Mouse (Mus musculus) heart, adult 2 months (tissue): Measurements from ENCODE around the gene Camk1d. TPM values are rescaled to one million over a fixed set of nuclear protein-coding genes. Genes with fewer than 3 reads are reported as not detected.

ENCODE experiments used
- DNase-seq, 2 experiments: peaks; one replicate each; pipeline ENCODE4 v3.0.0; 2021
- H3K27ac ChIP-seq: fragments of 200-600 bp; 2 replicates; pipeline ENCODE4 v1.8.1; 2022
- H3K27me3 ChIP-seq: fragments of 200-500 bp; 2 replicates; pipeline ENCODE4 v1.6.1; 2012; ENCODE audit warnings: mild to moderate bottlenecking, low read length, inconsistent platforms, mixed read lengths; ENCODE audit not compliant: control insufficient read depth, insufficient read depth
- H3K36me3 ChIP-seq: fragments of 200-500 bp; 2 replicates; pipeline ENCODE4 v1.6.1; 2012; ENCODE audit warnings: low read length, inconsistent platforms; ENCODE audit not compliant: control insufficient read depth, insufficient read depth
- H3K4me1 ChIP-seq: fragments of 200-500 bp; 2 replicates; pipeline ENCODE4 v1.6.1; 2011; ENCODE audit warnings: low read length; ENCODE audit not compliant: control insufficient read depth, insufficient read depth
- H3K4me3 ChIP-seq: fragments of 200-600 bp; 2 replicates; pipeline ENCODE4 v1.8.1; 2022
- H3K79me2 ChIP-seq: fragments of 200-500 bp; replicated peaks from 2 replicates; pipeline ENCODE4 v1.6.1; 2012; ENCODE audit warnings: mild to moderate bottlenecking, inconsistent platforms, low read length, moderate library complexity, mixed read lengths; ENCODE audit not compliant: control insufficient read depth, insufficient read depth
- H3K9ac ChIP-seq: fragments of 200-500 bp; 2 replicates; pipeline ENCODE4 v1.6.1; 2012; ENCODE audit warnings: low read depth, mild to moderate bottlenecking, control low read depth, inconsistent platforms, low read length, mixed read lengths
- CTCF ChIP-seq: fragments of 200-600 bp; IDR thresholded peaks from 2 replicates; pipeline ENCODE4 v1.8.1; 2022; ENCODE audit warnings: antibody characterized with exemption, mild to moderate bottlenecking, moderate library complexity
- EP300 ChIP-seq: fragments of 200-500 bp; IDR thresholded peaks from 2 replicates; pipeline ENCODE4 v1.6.1; 2011; ENCODE audit warnings: low read depth, low read length, control low read depth; ENCODE audit not compliant: insufficient read depth
- POLR2A ChIP-seq: fragments of 200-500 bp; IDR thresholded peaks from 2 replicates; pipeline ENCODE4 v1.6.1; 2011; ENCODE audit warnings: mild to moderate bottlenecking, low read depth, low read length, control low read depth; ENCODE audit not compliant: insufficient read depth
- WGBS: fragments of 180-500 bp; shearing (Covaris S2); methylation state at CpG from one replicate; pipeline ENCODE4 v1.1.7; 2018; 5-methylcytosine and 5-hydroxymethylcytosine counted together
- intact Hi-C: fragments of 180-260 bp; cut with DNase I; formaldehyde crosslinking; loops from one replicate; pipeline ENCODE4 v1.15.1; 2025
- polyA plus RNA-seq: library from polyadenylated mRNA; depleted of rRNA; stranded (reverse); fragments of >200 nt; gene quantifications from 2 replicates; pipeline ENCODE4 v1.2.3, GENCODE M21; 2012
- total RNA-seq, 2 experiments: library from RNA; stranded (reverse); gene quantifications; 2 replicates each; pipeline ENCODE4 v1.2.3; 2021

Camk1d gene
- total and polyA plus RNA-seq, 3 experiments: 2.5 to 4.9 (median 4.3) TPM

GRCm38 (mm10) chr2:5675431-5676142, 38.7 kb downstream of the Camk1d start:
- no peaks in the 10 kb centered on the region for H3K79me2 ChIP-seq
- no peak for TF ChIP-seq EP300
- TF ChIP-seq CTCF: no peak
- TF ChIP-seq POLR2A: no peak
- H3K36me3 ChIP-seq: no peaks in the 10 kb centered on the region
- peaks cover 2% of the 10 kb centered on the region for H3K4me1 ChIP-seq
- intact Hi-C loops: no loop called here
- H3K27ac ChIP-seq: no peak overlapping the region
- DNase-seq: no peak
- H3K4me3 ChIP-seq: no peak overlapping the region
- no peak overlapping the region for H3K9ac ChIP-seq
- WGBS: 76% methylated on average over 12 of the region's 12 CpGs
- no peaks in the 10 kb centered on the region for H3K27me3 ChIP-seq

GRCm38 (mm10) chr2:5674512-5674911, 39.8 kb downstream of the Camk1d start:
- H3K4me3 ChIP-seq: no peak overlapping the region
- H3K79me2 ChIP-seq: no peaks in the 10 kb centered on the region
- H3K4me1 ChIP-seq: peaks cover 2% of the 10 kb centered on the region
- H3K27ac ChIP-seq: no peak overlapping the region
- 85% methylated on average over 9 of the region's 9 CpGs for WGBS
- H3K9ac ChIP-seq: no peak overlapping the region
- no peak for TF ChIP-seq EP300
- no peak for TF ChIP-seq POLR2A
- no peak for TF ChIP-seq CTCF
- no peak for DNase-seq
- no peaks in the 10 kb centered on the region for H3K27me3 ChIP-seq
- H3K36me3 ChIP-seq: no peaks in the 10 kb centered on the region
- intact Hi-C loops: no loop called here

- H3K4me3 ChIP-seq: no peak overlapping the region
- WGBS: 68% methylated on average over 6 of the region's 6 CpGs
- TF ChIP-seq CTCF: no peak
- TF ChIP-seq EP300: no peak
- no peak for TF ChIP-seq POLR2A
Measured at GRCm38 (mm10) chr2:5673816-5674215, 40.5 kb downstream of the Camk1d start.

GRCm38 (mm10) chr2:5672906-5673589, 41.3 kb downstream of the Camk1d start:
- H3K4me3 ChIP-seq: no peak overlapping the region
- DNase-seq: peak in 1 of 2 experiments; percentile 12
- TF ChIP-seq EP300 (no peak), POLR2A (no peak), CTCF (no peak)
- H3K27me3 ChIP-seq: no peaks in the 10 kb centered on the region
- WGBS: 45% methylated on average over 7 of the region's 7 CpGs
- no peaks in the 10 kb centered on the region for H3K79me2 ChIP-seq
- no peaks in the 10 kb centered on the region for H3K36me3 ChIP-seq
- H3K27ac ChIP-seq: no peak overlapping the region
- H3K9ac ChIP-seq: no peak overlapping the region
- peaks cover 2% of the 10 kb centered on the region for H3K4me1 ChIP-seq
- intact Hi-C loops: no loop called here

More at GRCm38 (mm10) chr2:5673816-5674215, 40.5 kb downstream of the Camk1d start:
- Histone ChIP-seq H3K36me3 (no peaks in the 10 kb centered on the region), H3K9ac (no peak overlapping the region), H3K4me1 (peaks cover 2% of the 10 kb centered on the region), H3K27me3 (no peaks in the 10 kb centered on the region), H3K79me2 (no peaks in the 10 kb centered on the region), H3K27ac (no peak overlapping the region)
- intact Hi-C loops: no loop called here
- DNase-seq: no peak

GRCm38 (mm10) chr2:5670146-5670545, 44.2 kb downstream of the Camk1d start:
- no peak for DNase-seq
- Histone ChIP-seq H3K27ac (no peak overlapping the region), H3K36me3 (no peaks in the 10 kb centered on the region), H3K79me2 (no peaks in the 10 kb centered on the region), H3K9ac (no peak overlapping the region), H3K4me1 (peaks cover 2% of the 10 kb centered on the region), H3K27me3 (no peaks in the 10 kb centered on the region), H3K4me3 (no peak overlapping the region)
- intact Hi-C loops: no loop called here
- WGBS: 89% methylated on average over 10 of the region's 10 CpGs
- no peak for TF ChIP-seq CTCF
- no peak for TF ChIP-seq EP300
- TF ChIP-seq POLR2A: no peak

GRCm38 (mm10) chr2:5669498-5670040, 44.7 kb downstream of the Camk1d start:
- H3K4me3 ChIP-seq: no peak overlapping the region
- no peaks in the 10 kb centered on the region for H3K27me3 ChIP-seq
- intact Hi-C loops: no loop called here
- peak; percentile 15 to 39 for DNase-seq
- no peaks in the 10 kb centered on the region for H3K79me2 ChIP-seq
- H3K4me1 ChIP-seq: peaks cover 2% of the 10 kb centered on the region
- H3K27ac ChIP-seq: no peak overlapping the region
- no peaks in the 10 kb centered on the region for H3K36me3 ChIP-seq
- 82% methylated on average over 15 of the region's 15 CpGs for WGBS
- TF ChIP-seq EP300 (no peak), CTCF (no peak), POLR2A (no peak)
- H3K9ac ChIP-seq: no peak overlapping the region
